Mouse (Mus musculus) heart, embryonic 11.5 days (tissue): ENCODE measurements around the gene Igf1r. TPM values are rescaled to one million over a fixed set of nuclear protein-coding genes. Genes with fewer than 3 reads are reported as not detected.

Source experiments
- ATAC-seq: fragments of 200-750 bp; cut with Nextera tagmentation; replicated peaks from 2 replicates; pipeline ENCODE4 v1.8.0; 2017; ENCODE audit warnings: moderate library complexity; ENCODE audit not compliant: insufficient number of reproducible peaks, low FRiP score, low TSS enrichment
- H3K27ac ChIP-seq: fragments of 300-500 bp; sonication (generic); 2 replicates; pipeline ENCODE4 v1.5.1; 2014; ENCODE audit warnings: mild to moderate bottlenecking, low read depth, low read length
- H3K27me3 ChIP-seq: fragments of 300-500 bp; sonication (generic); 2 replicates; pipeline ENCODE4 v1.6.1; 2014; ENCODE audit warnings: mild to moderate bottlenecking, low read length, mixed read lengths; ENCODE audit not compliant: control insufficient read depth, insufficient read depth
- H3K36me3 ChIP-seq: fragments of 300-500 bp; sonication (generic); 2 replicates; pipeline ENCODE4 v1.6.1; 2014; ENCODE audit warnings: mild to moderate bottlenecking, low read length, moderate library complexity, mixed read lengths; ENCODE audit not compliant: control insufficient read depth, insufficient read depth
- H3K4me1 ChIP-seq: fragments of 300-500 bp; sonication (generic); 2 replicates; pipeline ENCODE4 v1.6.1; 2014; ENCODE audit warnings: low read length; ENCODE audit not compliant: control insufficient read depth, insufficient read depth
- H3K4me2 ChIP-seq: fragments of 300-500 bp; sonication (generic); 2 replicates; pipeline ENCODE4 v1.6.1; 2014; ENCODE audit warnings: mild to moderate bottlenecking, moderate library complexity
- H3K4me3 ChIP-seq: fragments of 300-500 bp; sonication (generic); 2 replicates; pipeline ENCODE4 v1.5.1; 2014; ENCODE audit warnings: low read depth, low read length
- H3K9ac ChIP-seq: fragments of 300-500 bp; sonication (generic); 2 replicates; pipeline ENCODE4 v1.6.1; 2014; ENCODE audit warnings: mild to moderate bottlenecking, low read depth, low read length, moderate library complexity
- H3K9me3 ChIP-seq: fragments of 300-500 bp; sonication (generic); replicated peaks from 2 replicates; pipeline ENCODE4 v1.6.1; 2016; ENCODE audit warnings: low read length; ENCODE audit not compliant: control insufficient read depth
- WGBS: fragments of 180-500 bp; shearing (Covaris S2); extraction: QIAGEN DNeasy Blood & Tissue Kit; methylation state at CpG from one replicate; pipeline ENCODE4 v1.1.7; 2014; ENCODE audit not compliant: insufficient replicate concordance; 5-methylcytosine and 5-hydroxymethylcytosine counted together
- polyA plus RNA-seq: library from polyadenylated mRNA; unstranded; fragments of >200 nt; fragmentation: Nextera tagmentation; extraction: Ambion mirVana; gene quantifications from 2 replicates; pipeline ENCODE4 v1.2.1, GENCODE M21; 2014

Igf1r gene
- polyA plus RNA-seq, 1 experiment from 2014 or later, result 19.3 TPM

DNA sequence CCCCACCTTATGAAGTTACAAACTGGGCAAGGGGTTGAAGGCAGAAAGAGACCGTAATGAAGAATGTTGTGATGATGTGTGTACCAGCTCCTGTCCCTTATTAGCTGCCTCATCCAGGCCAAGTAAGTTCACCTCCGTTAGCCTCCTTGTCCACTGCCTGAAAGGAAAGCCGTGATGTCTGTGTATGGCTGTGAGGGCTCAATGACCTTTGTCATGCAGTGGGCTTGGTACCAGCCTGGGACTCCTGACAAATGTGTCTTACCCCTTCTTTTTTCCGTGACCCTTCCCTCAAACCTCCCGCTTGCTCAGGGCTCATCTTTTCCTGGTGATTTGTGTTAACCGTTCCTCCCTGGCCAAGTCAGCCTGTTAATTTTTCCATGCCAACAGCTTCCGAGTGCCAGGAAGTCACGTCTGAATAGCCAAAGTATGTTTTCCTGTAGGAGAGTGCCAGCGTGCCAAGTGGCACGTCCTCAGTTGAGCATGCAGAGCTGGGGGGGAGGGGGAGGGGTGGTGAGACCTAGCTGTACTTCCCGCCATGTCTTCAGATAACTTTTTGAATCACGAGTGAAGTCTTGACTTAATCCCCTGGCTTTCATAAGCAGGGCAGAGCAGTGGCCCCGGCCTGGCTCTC, 178.4 kb downstream of the Igf1r start:
- H3K4me1 ChIP-seq, result peaks cover 44% of the 10 kb centered on the region
- H3K27ac ChIP-seq, result no peak overlapping the region
- ATAC-seq, result no peak
- H3K27me3 ChIP-seq, result no peaks in the 10 kb centered on the region
- no peak overlapping the region for H3K4me3 ChIP-seq
- no peaks in the 10 kb centered on the region for H3K36me3 ChIP-seq
- H3K9ac ChIP-seq, result no peak overlapping the region
- H3K4me2 ChIP-seq, result no peak overlapping the region
- 62% methylated on average over 13 of the region's 13 CpGs for WGBS
- no peaks in the 10 kb centered on the region for H3K9me3 ChIP-seq

DNA sequence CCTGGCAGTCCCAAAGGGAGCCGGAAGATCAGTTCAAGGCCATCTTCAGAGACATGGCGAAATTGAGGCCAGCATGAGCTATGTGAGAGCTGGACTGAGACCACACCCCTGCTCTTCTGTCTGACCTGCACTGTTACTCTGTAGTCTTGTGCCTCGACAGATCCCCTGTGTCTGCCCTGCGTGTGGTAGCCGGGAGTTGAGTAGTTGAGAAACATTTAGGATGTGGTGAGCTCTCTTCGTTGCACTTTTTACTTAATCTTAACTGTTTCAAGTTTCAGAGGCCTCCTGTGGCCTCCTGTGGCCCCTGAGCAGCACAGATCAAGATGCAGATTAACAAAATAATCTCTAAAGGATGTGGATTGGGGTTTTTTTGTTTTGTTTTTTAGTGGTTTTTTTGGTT, 181.1 kb downstream of the Igf1r start:
- H3K4me2 ChIP-seq, result no peak overlapping the region
- no peaks in the 10 kb centered on the region for H3K27me3 ChIP-seq
- no peaks in the 10 kb centered on the region; the same call in 1 of the 2 replicates for H3K36me3 ChIP-seq
- H3K27ac ChIP-seq, result no peak overlapping the region
- WGBS, result 42% methylated on average over 6 of the region's 6 CpGs
- H3K9ac ChIP-seq, result no peak overlapping the region
- no peaks in the 10 kb centered on the region for H3K9me3 ChIP-seq
- ATAC-seq, result no peak
- H3K4me3 ChIP-seq, result no peak overlapping the region
- peaks cover 31% of the 10 kb centered on the region for H3K4me1 ChIP-seq

DNA sequence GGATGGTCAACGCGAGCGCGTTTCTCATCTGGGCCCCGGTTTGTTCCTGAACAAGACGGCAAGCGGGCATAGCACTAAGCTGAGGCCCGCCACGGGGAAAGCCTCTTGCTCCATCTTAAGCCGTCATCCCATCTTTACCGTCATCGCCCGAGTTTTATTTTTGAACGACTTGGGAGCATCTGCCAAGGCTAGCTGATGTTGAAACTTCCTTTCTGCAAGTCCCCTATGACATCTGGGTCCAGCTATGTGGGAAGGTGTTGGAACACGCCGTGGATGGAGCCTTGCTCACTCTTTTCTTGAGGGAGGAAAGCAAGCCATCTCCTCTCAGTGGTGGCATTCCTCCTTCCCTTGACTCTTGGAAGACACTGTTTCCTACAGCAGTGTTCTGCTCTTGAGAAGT, 182.3 kb downstream of the Igf1r start:
- no peaks in the 10 kb centered on the region; the same call in 1 of the 2 replicates for H3K36me3 ChIP-seq
- no peak overlapping the region for H3K4me3 ChIP-seq
- no peak overlapping the region for H3K9ac ChIP-seq
- H3K27ac ChIP-seq, result no peak overlapping the region
- no peak for ATAC-seq
- H3K27me3 ChIP-seq, result no peaks in the 10 kb centered on the region
- peaks cover 39% of the 10 kb centered on the region for H3K4me1 ChIP-seq
- no peak overlapping the region for H3K4me2 ChIP-seq
- 84% methylated on average over 16 of the region's 16 CpGs for WGBS
- H3K9me3 ChIP-seq, result no peaks in the 10 kb centered on the region

DNA sequence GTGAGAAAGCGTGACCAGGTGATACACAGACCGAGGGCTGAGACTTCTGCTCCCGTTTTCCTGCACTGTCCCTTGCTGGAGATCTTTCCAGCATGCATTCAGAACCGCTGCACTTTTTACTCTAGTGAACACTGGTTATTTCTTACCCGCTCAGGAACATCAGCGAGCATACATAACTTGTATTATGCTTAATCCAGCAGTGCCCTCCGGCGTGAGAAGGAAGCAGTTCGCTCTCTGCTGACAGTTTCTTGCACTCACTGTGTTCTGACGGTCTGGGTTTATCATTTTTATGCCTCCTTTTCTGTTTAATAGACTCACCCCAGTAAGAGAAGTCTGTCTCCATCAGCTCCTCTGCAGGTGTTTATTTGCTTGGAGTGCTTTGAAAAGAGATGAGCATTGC, 183.4 kb downstream of the Igf1r start:
- H3K9me3 ChIP-seq, result no peaks in the 10 kb centered on the region
- H3K27ac ChIP-seq, result no peak overlapping the region
- no peak for ATAC-seq
- no peak overlapping the region for H3K4me3 ChIP-seq
- H3K4me1 ChIP-seq, result peaks cover 40% of the 10 kb centered on the region
- no peaks in the 10 kb centered on the region; the same call in 1 of the 2 replicates for H3K36me3 ChIP-seq
- WGBS, result 81% methylated on average over 10 of the region's 10 CpGs
- no peak overlapping the region for H3K4me2 ChIP-seq
- H3K27me3 ChIP-seq, result no peaks in the 10 kb centered on the region
- H3K9ac ChIP-seq, result no peak overlapping the region

DNA sequence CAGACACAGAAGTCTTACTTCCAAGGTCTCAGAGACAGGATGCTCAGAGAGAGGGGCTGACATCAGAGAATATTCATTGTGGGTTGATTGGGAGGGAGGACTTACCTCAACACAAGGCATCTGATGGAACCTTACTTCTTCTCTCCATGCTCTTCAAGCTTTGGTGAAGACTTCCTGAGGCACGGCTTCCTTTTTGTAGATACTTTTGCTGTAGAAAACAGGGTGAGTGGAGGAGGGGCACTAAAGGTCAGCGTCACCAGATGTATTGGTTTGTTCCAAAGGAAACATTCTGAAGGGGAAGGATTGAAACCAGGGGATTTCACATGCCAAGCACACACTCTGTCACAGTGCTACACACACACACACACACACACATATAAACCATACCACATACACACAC, 186.8 kb downstream of the Igf1r start:
- no peak overlapping the region for H3K9ac ChIP-seq
- H3K27ac ChIP-seq, result peak overlapping the region; percentile 13; the same call in 1 of the 2 replicates
- no peak overlapping the region for H3K4me3 ChIP-seq
- no peak for ATAC-seq
- H3K4me2 ChIP-seq, result no peak overlapping the region
- peaks cover 34% of the 10 kb centered on the region for H3K4me1 ChIP-seq
- no peaks in the 10 kb centered on the region for H3K27me3 ChIP-seq
- WGBS, result 28% methylated on average over 2 of the region's 2 CpGs
- H3K9me3 ChIP-seq, result no peaks in the 10 kb centered on the region
- H3K36me3 ChIP-seq, result no peaks in the 10 kb centered on the region; the same call in 1 of the 2 replicates

DNA sequence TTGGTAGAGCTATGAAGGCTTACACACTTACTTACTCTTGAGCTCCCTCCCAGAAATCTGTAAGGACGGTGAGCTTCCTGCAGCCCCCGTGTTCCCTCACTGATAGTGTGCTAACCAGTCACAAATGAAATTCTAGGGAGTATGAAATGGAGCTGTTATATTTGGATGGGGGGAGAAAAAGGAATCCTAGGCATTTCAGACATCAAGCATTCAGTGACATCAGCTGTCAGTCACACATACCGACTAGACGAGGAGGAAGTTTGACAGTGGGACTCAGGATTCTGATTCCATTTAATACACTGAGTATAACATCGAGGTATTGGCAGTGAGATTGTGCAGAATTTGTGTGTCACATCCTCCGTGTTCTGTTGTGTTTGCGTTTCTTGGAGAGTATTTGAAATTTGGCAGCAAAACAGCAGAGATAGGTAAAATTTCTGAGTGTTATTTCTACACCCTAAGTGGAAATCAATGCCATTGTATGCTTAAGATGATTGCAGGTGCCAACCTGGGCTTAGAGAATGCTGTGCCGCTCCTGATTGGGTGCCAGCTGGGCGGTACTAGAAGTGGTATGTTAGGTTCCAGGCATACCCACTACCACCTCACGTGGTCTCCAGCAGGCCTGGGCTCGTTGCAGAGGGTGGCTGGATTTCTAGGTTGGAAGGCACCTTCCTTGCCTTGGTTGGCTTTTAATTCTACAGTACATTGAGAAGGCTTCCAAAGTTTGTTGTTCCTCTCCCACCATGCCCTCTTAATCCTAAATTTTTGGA, 187.6 kb downstream of the Igf1r start:
- H3K27ac ChIP-seq, result peak overlapping the region; percentile 13; the same call in 1 of the 2 replicates
- peaks cover 40% of the 10 kb centered on the region for H3K4me1 ChIP-seq
- H3K4me3 ChIP-seq, result no peak overlapping the region
- WGBS, result 58% methylated on average over 11 of the region's 11 CpGs
- H3K27me3 ChIP-seq, result no peaks in the 10 kb centered on the region
- H3K4me2 ChIP-seq, result peak overlapping the region; percentile 8; the same call in 1 of the 2 replicates
- no peak overlapping the region for H3K9ac ChIP-seq
- ATAC-seq, result no peak
- H3K9me3 ChIP-seq, result no peaks in the 10 kb centered on the region
- no peaks in the 10 kb centered on the region; the same call in 1 of the 2 replicates for H3K36me3 ChIP-seq

DNA sequence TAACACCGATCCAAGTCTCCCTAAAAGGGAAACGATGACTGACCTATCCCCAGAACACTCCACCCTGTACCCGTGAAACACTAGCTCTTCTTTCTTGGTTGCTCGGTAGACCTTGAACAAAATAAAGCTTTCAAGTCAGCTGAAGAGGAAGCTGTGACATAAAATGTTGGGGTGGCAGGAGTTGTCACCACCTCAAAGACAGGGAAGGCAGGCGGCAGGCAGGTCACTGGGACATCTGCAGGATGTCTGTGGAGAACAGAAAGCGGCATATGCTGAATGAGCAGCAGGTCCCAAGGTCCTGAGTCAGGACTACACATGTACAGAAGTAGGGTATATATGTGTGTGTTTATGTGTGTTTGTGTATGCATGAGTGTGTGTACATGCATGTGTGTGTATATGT, 191.6 kb downstream of the Igf1r start:
- 51% methylated on average over 6 of the region's 6 CpGs for WGBS
- Histone ChIP-seq H3K27me3 (no peaks in the 10 kb centered on the region), H3K9ac (peak overlapping the region; percentile 34; the same call in 1 of the 2 replicates), H3K9me3 (no peaks in the 10 kb centered on the region), H3K4me2 (no peak overlapping the region), H3K36me3 (no peaks in the 10 kb centered on the region), H3K4me1 (peaks cover 52% of the 10 kb centered on the region), H3K4me3 (no peak overlapping the region), H3K27ac (peak overlapping the region; percentile 46; the same call in 1 of the 2 replicates)
- no peak for ATAC-seq

DNA sequence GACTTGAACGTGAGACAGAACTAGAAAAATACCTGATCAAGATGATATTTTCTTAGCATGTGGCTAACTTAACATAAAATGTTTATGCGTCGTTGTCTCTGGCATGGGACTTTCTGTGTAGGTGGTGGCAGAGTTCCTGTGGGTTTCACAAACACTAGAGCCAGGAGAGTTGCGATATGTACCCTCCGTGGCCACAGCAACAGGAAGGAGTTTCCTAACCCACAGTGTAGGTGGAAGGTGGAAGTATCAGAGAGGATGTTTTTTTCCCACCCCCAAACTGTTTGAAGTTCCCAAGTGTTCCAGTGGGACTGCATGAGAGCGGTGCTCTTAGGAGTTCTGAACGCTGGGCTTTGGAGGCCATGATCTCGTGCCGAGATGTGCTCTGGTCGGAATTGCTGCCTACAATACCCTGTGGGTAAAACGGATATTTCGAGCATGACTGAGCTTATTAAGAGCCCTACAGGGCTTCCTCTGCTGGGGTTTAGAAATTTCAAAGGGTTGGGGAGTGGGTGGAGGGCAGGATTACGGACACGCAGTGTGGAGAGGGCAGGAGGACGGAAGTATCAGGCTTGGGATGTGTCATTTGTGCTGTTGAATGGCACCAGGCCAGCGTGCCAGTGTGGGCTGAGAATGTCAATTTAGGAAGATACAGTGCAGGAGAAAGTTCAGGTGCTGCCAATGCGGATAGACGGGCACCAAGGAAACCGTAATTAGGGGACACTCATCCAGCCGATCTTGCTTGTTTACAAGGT, 195.8 kb downstream of the Igf1r start:
- ATAC-seq, result no peak
- Histone ChIP-seq H3K27ac (no peak overlapping the region), H3K9ac (no peak overlapping the region), H3K9me3 (no peaks in the 10 kb centered on the region), H3K4me3 (no peak overlapping the region), H3K4me1 (peaks cover 53% of the 10 kb centered on the region), H3K36me3 (no peaks in the 10 kb centered on the region), H3K27me3 (no peaks in the 10 kb centered on the region), H3K4me2 (no peak overlapping the region)
- 81% methylated on average over 20 of the region's 20 CpGs for WGBS
